Mouse (Mus musculus) cerebellum, adult 2 months (tissue): ENCODE measurements around the gene Pwwp2b. TPM values are rescaled to one million over a fixed set of nuclear protein-coding genes. Genes with fewer than 3 reads are reported as not detected.

Experiments used
- DNase-seq, 2 experiments: peaks; one replicate each; pipeline ENCODE4 v3.0.0; 2021
- H3K27ac ChIP-seq: fragments of 200-500 bp; 2 replicates; pipeline ENCODE4 v1.5.1; 2012; ENCODE audit warnings: low read length, control low read depth, inconsistent platforms; ENCODE audit not compliant: insufficient read depth
- H3K27me3 ChIP-seq: fragments of 200-500 bp; 2 replicates; pipeline ENCODE4 v1.6.1; 2012; ENCODE audit warnings: inconsistent platforms, mild to moderate bottlenecking, low read length, moderate library complexity; ENCODE audit not compliant: control insufficient read depth, insufficient read depth
- H3K4me1 ChIP-seq: fragments of 200-500 bp; 2 replicates; pipeline ENCODE4 v1.6.1; 2011; ENCODE audit warnings: low read length; ENCODE audit not compliant: control insufficient read depth, insufficient read depth
- H3K4me3 ChIP-seq: fragments of 200-500 bp; replicated peaks from 2 replicates; pipeline ENCODE3; 2011; ENCODE audit warnings: mild to moderate bottlenecking, low read depth, low read length, control low read depth; ENCODE audit not compliant: insufficient read depth
- CTCF ChIP-seq: fragments of 200-500 bp; IDR thresholded peaks from 2 replicates; pipeline ENCODE4 v1.5.1; 2011; ENCODE audit warnings: low read depth, mild to moderate bottlenecking, control low read depth, low read length, moderate library complexity, borderline replicate concordance; ENCODE audit not compliant: insufficient read depth
- POLR2A ChIP-seq: fragments of 200-500 bp; IDR thresholded peaks from 2 replicates; pipeline ENCODE4 v1.6.1; 2011; ENCODE audit warnings: low read length, control low read depth, borderline replicate concordance; ENCODE audit not compliant: insufficient read depth
- whole genome bisulfite sequencing: fragments of 180-500 bp; shearing (Covaris S2); methylation state at CpG from one replicate; pipeline ENCODE4 v1.1.7; 2018; 5-methylcytosine and 5-hydroxymethylcytosine counted together
- polyA plus RNA-seq: library from polyadenylated mRNA; depleted of rRNA; stranded (reverse); fragments of >200 nt; gene quantifications from 2 replicates; pipeline ENCODE4 v1.2.3, GENCODE M21; 2012

Gene Pwwp2b
- polyA plus RNA-seq, 1 experiment, result 9.9 TPM

DNA sequence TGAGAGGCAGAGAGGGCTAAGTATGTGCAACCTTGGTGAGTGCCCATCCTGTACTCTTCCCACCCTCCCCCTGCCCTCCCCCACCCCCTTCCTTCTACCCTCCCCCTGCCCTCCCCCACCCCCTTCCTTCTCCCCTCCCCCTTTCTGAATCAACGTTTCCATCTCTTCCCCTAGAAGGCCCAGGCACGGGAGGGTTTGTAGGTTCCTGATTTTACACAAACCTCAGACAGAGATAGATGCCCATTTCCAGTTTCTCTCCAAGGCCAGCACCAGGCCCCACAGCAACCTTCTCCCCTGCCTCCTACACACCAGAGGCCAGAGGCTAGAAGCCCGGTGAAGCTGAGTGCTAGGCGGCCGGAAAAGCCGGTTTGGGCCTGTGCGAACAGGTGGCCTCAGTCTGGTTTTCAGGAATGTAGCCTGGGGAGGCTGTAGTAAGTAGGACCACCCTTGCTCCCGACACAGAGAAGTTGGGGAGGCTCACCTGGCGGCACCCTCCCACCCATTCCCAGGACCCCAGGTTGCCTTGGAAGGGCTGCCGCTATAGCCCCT, 48.3 kb downstream of the Pwwp2b start:
- TF ChIP-seq CTCF (no peak), POLR2A (no peak)
- DNase-seq, result no peak
- 83% methylated on average over 10 of the region's 10 CpGs for WGBS
- Histone ChIP-seq H3K4me1 (peaks cover 12% of the 10 kb centered on the region), H3K4me3 (no peak overlapping the region), H3K27me3 (no peaks in the 10 kb centered on the region), H3K27ac (no peak overlapping the region)

DNA sequence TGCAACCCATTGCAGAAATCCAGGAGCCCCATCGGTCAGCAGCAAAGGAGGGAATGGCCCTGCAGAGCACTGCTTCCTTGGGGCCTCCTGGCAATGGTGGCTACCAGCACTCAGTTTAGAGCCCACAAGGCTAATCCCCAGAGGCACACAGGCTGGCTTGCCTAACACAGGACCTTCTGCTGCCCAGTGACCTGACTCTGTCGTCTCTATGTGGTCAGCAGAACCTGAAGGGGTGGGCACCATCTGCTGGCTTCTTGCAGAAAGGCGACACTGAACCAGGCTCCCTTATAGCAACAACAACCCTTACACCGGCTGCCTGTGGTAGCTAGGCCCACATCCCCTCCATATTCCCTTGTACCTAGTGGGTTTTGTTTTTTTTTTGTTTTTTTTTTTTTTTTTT, 50.2 kb downstream of the Pwwp2b start:
- peaks cover 12% of the 10 kb centered on the region for H3K4me1 ChIP-seq
- TF ChIP-seq POLR2A, result no peak
- peak; percentile 25; the same call in 1 of the 2 replicates for TF ChIP-seq CTCF
- no peak for DNase-seq
- no peak overlapping the region for H3K4me3 ChIP-seq
- H3K27ac ChIP-seq, result no peak overlapping the region
- 58% methylated on average over 4 of the region's 4 CpGs for WGBS
- H3K27me3 ChIP-seq, result no peaks in the 10 kb centered on the region

DNA sequence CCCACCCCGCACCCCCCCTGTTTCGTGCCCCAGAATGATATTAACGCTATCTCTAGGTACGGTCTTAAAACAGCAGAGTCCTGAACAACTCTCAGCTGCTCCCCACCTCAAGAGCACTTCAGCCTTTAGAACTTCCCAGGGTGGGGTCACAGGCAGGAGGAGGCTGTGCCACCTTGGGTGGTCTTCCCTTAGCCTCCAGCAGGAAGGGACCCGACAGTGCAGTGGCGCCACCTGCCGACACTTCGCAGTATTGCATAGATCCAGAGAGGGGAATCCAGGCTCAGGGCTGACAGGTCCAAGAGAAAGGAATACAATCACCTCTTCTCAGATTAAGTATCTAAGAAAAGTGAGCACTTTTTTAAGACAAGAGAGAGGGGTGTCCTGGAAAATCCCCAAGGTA, 51.1 kb downstream of the Pwwp2b start:
- TF ChIP-seq CTCF (peak; percentile 95), POLR2A (no peak)
- no peak overlapping the region for H3K4me3 ChIP-seq
- no peaks in the 10 kb centered on the region for H3K27me3 ChIP-seq
- peak; percentile 71 to 88 for DNase-seq
- peaks cover 15% of the 10 kb centered on the region for H3K4me1 ChIP-seq
- WGBS, result 24% methylated on average over 8 of the region's 8 CpGs
- H3K27ac ChIP-seq, result no peak overlapping the region

DNA sequence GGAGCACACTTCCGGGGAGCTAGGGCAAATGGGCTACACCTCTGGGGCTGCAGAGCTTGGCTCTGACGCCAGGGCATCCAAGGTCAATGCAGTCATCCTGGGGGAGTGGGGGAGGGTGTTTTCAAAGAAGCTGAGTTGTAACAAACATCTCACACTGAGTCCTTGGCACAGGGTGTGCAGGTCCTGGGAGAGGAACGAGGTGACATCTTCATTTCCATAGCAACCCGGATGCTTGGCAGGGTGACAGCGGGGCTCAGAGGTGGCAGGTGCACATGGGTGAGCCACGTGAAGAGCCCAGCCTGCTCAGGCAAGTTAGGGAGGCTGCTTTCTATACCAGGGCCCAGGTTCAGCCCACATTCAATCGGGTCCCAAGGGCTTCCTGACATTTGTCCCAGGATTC, 52.1 kb downstream of the Pwwp2b start:
- peak; percentile 91 to 92 for DNase-seq
- TF ChIP-seq POLR2A (no peak), CTCF (no peak)
- H3K4me3 ChIP-seq, result no peak overlapping the region
- H3K27me3 ChIP-seq, result no peaks in the 10 kb centered on the region
- H3K27ac ChIP-seq, result 0 out of 2 replicates have a peak overlapping the region, but pooled peaks have one; percentile 35
- 10% methylated on average over 7 of the region's 7 CpGs for WGBS
- peaks cover 15% of the 10 kb centered on the region for H3K4me1 ChIP-seq

DNA sequence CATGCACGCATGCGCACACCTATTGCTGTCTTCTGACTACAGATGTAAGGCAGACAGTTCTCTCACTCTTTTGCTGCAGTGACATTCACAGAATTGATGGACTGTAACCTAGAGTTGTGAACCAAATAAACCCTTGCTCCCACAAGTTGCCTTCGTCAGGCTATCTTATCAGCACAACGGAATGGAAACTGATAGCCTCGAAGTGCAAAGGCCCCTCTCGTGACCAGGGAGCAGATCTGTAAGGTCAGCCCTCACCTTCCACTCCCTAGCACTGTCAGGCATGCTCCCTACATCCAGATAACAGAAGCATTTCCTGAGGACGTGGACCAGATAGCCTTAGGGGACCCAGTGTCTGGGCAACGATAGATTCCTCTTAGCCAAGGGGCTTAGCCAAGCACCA, 53.2 kb downstream of the Pwwp2b start:
- no peak for TF ChIP-seq CTCF
- no peak for TF ChIP-seq POLR2A
- no peak overlapping the region for H3K27ac ChIP-seq
- H3K4me3 ChIP-seq, result no peak overlapping the region
- H3K4me1 ChIP-seq, result peaks cover 15% of the 10 kb centered on the region
- no peaks in the 10 kb centered on the region for H3K27me3 ChIP-seq
- WGBS, result 89% methylated on average over 8 of the region's 8 CpGs
- no peak for DNase-seq

DNA sequence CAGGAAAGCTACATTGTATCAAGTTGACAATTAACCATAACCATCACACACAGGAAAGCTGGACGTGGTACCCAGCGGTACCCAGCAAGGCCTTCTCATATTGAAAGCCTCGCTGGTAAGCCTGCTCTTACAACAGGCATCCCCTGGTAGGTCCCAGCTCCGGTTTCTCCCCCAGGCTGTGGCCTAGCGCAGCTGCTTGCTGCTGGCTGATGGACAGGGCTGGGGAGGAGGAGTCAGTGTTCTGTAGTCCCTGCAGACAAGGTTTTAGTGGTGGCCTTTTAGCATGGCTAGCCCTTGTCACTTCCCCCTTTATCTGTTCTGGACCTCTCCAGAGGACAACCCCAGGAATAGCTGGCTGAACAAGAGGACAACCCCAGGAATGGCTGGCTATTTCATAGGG, 54.0 kb downstream of the Pwwp2b start:
- Histone ChIP-seq H3K4me3 (no peak overlapping the region), H3K27ac (no peak overlapping the region), H3K4me1 (peaks cover 15% of the 10 kb centered on the region), H3K27me3 (no peaks in the 10 kb centered on the region)
- DNase-seq, result no peak
- TF ChIP-seq POLR2A (no peak), CTCF (no peak)
- WGBS, result 80% methylated on average over 5 of the region's 5 CpGs

DNA sequence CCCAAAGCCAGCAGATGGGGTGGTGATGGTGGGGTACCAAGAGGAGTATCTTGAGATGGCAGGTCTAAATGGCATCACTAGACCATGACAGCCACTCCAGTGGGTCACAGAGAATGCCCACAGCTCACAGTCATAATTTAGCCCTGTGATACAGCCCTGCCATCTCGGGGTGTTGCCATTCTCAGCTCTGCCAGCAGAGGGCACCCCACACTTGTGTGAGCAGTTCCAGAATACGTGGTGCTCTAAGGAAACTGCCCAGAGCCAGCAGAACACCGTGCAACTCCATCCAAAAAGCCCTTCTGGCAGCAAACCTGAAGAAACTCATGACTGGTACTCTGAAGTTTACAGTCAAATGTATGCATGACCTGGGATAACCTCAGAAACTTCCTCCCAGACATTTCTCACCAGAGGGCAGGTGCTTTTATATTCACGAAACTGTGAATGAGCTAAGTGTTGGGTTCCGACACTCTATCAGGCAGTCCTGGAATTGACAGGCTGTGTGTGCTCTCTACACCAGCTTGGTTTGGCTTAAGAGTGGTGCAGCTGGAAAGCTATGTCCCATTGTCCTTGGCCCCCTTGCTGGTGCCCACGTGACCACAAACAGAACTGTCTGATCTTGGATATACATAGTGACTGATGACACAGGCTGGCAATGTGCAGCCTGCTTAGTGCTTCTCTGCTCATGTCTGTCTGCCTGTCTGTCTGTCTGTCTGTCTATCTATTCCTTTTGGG, 55.2 kb downstream of the Pwwp2b start:
- Histone ChIP-seq H3K4me3 (no peak overlapping the region), H3K27me3 (no peaks in the 10 kb centered on the region), H3K4me1 (peaks cover 18% of the 10 kb centered on the region), H3K27ac (no peak overlapping the region)
- TF ChIP-seq POLR2A (no peak), CTCF (peak; percentile 99)
- WGBS, result 41% methylated on average over 6 of the region's 6 CpGs
- DNase-seq, result peak; percentile 84 to 93

DNA sequence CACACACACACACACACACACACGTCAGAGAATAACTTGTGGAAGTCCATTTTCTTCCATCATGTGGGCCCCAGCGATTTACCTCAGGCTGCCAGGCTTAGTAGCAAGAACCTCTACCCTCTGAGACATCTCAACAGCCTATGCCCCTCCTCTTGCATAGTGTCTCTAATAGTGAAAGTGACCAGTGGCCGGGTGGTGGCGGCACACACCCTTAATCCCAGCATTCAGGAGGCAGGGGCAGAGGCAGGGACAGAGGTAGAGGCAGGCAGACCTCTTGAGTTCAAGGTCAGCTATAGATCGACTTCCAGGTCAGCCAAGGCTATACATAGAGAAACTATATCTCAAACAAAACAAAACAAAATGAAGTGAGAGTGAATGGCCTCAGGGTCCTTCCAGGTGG, 56.0 kb downstream of the Pwwp2b start:
- DNase-seq, result no peak
- 71% methylated on average over 5 of the region's 5 CpGs for WGBS
- TF ChIP-seq CTCF, result no peak
- TF ChIP-seq POLR2A, result no peak
- peaks cover 27% of the 10 kb centered on the region for H3K4me1 ChIP-seq
- no peaks in the 10 kb centered on the region for H3K27me3 ChIP-seq
- no peak overlapping the region for H3K4me3 ChIP-seq
- no peak overlapping the region for H3K27ac ChIP-seq

DNA sequence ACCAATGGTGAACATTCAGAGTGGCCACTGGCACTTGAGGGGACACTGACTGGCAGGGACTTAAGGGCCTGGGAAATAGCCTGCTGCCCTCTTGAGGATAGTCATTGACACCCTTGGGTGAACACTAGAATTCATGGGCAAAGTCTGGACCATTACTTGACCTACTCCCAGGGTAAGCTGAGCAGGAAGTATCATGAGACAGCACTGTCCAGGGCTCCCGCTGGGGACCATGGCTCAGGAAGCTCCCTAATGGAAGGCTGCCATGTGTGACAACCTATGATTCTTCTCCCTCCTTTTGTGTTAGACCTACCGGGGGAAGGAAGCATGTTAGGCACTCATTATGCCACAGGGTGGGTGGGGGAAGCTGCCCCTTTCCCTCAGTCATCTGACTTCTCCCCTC, 58.8 kb downstream of the Pwwp2b start:
- Histone ChIP-seq H3K4me1 (peaks cover 17% of the 10 kb centered on the region), H3K27me3 (no peaks in the 10 kb centered on the region), H3K27ac (no peak overlapping the region), H3K4me3 (no peak overlapping the region)
- TF ChIP-seq CTCF (no peak), POLR2A (no peak)
- no peak for DNase-seq
- 42% methylated on average over 2 of the region's 2 CpGs for WGBS
